Mouse (Mus musculus) hindbrain, embryonic 16.5 days (tissue): ENCODE data around the gene Astn2. TPM values are rescaled to one million over a fixed set of nuclear protein-coding genes. Genes with fewer than 3 reads are reported as not detected.
A peak's percentile ranks its signal among the peaks of the same experiment; 100 is the strongest.

ENCODE experiments used
- ATAC-seq: fragments of 200-750 bp; cut with Nextera tagmentation; 2 replicates; pipeline ENCODE4 v1.8.0; 2017; ENCODE audit warnings: moderate TSS enrichment, moderate library complexity
- H3K27ac ChIP-seq: fragments of 300-500 bp; sonication (generic); 2 replicates; pipeline ENCODE4 v1.5.1; 2014; ENCODE audit warnings: low read depth, mild to moderate bottlenecking, control low read depth, low read length, moderate library complexity
- H3K27me3 ChIP-seq: fragments of 300-500 bp; sonication (generic); replicated peaks from 2 replicates; pipeline ENCODE4 v1.6.1; 2014; ENCODE audit warnings: low read length; ENCODE audit not compliant: control insufficient read depth, insufficient read depth
- H3K36me3 ChIP-seq: fragments of 300-500 bp; sonication (generic); 2 replicates; pipeline ENCODE4 v1.6.1; 2014; ENCODE audit warnings: mild to moderate bottlenecking, low read length, moderate library complexity, mixed read lengths; ENCODE audit not compliant: control insufficient read depth, insufficient read depth
- H3K4me1 ChIP-seq: fragments of 300-500 bp; sonication (generic); 2 replicates; pipeline ENCODE4 v1.6.1; 2014; ENCODE audit warnings: low read depth, low read length; ENCODE audit not compliant: control insufficient read depth, insufficient read depth
- H3K4me2 ChIP-seq: fragments of 300-500 bp; sonication (generic); 2 replicates; pipeline ENCODE4 v1.6.1; 2014; ENCODE audit warnings: mild to moderate bottlenecking, low read length, control low read depth, moderate library complexity
- H3K4me3 ChIP-seq: fragments of 300-500 bp; sonication (generic); 2 replicates; pipeline ENCODE4 v1.5.1; 2014; ENCODE audit warnings: mild to moderate bottlenecking, low read length, control low read depth, moderate library complexity
- H3K9ac ChIP-seq: fragments of 300-500 bp; sonication (generic); 2 replicates; pipeline ENCODE4 v1.6.1; 2014; ENCODE audit warnings: low read depth, mild to moderate bottlenecking, control low read depth, low read length, moderate library complexity
- H3K9me3 ChIP-seq: fragments of 300-500 bp; sonication (generic); 2 replicates; pipeline ENCODE4 v1.6.1; 2014; ENCODE audit warnings: mild to moderate bottlenecking, low read length, moderate library complexity; ENCODE audit not compliant: control insufficient read depth
- WGBS: fragments of 180-500 bp; shearing (Covaris S2); extraction: QIAGEN DNeasy Blood & Tissue Kit; methylation state at CpG from one replicate; pipeline ENCODE4 v1.1.7; 2014; 5-methylcytosine and 5-hydroxymethylcytosine counted together
- polyA plus RNA-seq: library from polyadenylated mRNA; unstranded; fragments of >200 nt; fragmentation: Nextera tagmentation; extraction: Ambion mirVana; gene quantifications from 2 replicates; pipeline ENCODE4 v1.2.1, GENCODE M21; 2015

Gene Astn2
- polyA plus RNA-seq, 1 experiment from 2014 or later = 0.94 TPM

DNA sequence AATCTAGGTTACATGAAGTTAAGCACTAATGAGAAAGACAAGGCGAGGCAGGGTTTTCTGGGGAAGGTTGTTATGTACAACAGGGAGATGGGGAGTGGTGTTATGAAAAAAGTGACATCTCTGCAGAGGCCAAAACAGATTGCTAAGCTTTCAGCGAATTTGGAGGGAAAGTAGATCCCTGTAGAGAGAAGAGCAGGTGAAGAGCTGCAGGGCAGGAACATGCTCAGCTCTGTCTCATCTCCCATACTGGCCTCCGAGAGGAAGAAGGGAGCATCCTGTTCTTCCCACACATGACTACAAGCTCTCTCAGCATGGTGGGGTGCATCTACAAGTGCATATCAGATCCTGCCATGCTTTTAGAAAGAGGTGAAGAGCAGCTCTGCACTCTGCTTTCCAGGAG is 245.7 kb downstream of the Astn2 start:
- no peaks in the 10 kb centered on the region for H3K4me1 ChIP-seq
- no peaks in the 10 kb centered on the region for H3K36me3 ChIP-seq
- H3K27me3 ChIP-seq = no peaks in the 10 kb centered on the region
- no peak for ATAC-seq
- H3K4me3 ChIP-seq = no peak overlapping the region
- H3K9me3 ChIP-seq = no peaks in the 10 kb centered on the region
- H3K27ac ChIP-seq = no peak overlapping the region
- H3K9ac ChIP-seq = no peak overlapping the region
- H3K4me2 ChIP-seq = no peak overlapping the region
- WGBS = 81% methylated on average over 3 of the region's 3 CpGs

- Histone ChIP-seq H3K4me2 (no peak overlapping the region), H3K4me3 (no peak overlapping the region), H3K4me1 (no peaks in the 10 kb centered on the region), H3K9me3 (no peaks in the 10 kb centered on the region), H3K27me3 (no peaks in the 10 kb centered on the region), H3K9ac (no peak overlapping the region), H3K27ac (no peak overlapping the region), H3K36me3 (no peaks in the 10 kb centered on the region)
- 54% methylated on average over 3 of the region's 3 CpGs for WGBS
- ATAC-seq = no peak
Measured at GRCm38 (mm10) chr4:66157439-66158113, 246.8 kb downstream of the Astn2 start.

DNA sequence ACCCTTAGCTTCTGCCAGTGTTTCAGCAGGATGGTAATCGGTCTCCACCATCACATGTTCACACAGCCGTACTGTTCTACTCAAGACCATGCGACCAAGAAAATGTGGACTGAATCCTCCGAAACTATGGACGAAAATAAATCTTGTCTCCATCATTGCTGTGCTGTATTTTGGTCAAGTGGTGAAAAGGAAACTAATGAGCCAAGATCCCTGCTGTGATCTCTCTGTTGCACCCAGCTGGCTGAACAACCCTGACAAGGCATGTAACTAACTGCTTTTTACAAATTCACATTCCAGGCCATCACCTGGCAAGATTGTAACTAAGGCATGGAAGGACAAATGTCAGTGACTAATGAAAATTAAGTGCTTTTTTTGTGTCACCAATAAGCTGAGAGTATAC is 257.9 kb downstream of the Astn2 start:
- no peak for ATAC-seq
- WGBS = 81% methylated on average over 5 of the region's 5 CpGs
- Histone ChIP-seq H3K9me3 (no peaks in the 10 kb centered on the region), H3K4me2 (no peak overlapping the region), H3K36me3 (no peaks in the 10 kb centered on the region), H3K4me3 (no peak overlapping the region), H3K9ac (no peak overlapping the region), H3K4me1 (no peaks in the 10 kb centered on the region), H3K27me3 (no peaks in the 10 kb centered on the region), H3K27ac (no peak overlapping the region)

- H3K9me3 ChIP-seq = no peaks in the 10 kb centered on the region
- WGBS = 89% methylated on average over 3 of the region's 3 CpGs
- ATAC-seq = no peak
- no peaks in the 10 kb centered on the region for H3K27me3 ChIP-seq
- no peak overlapping the region for H3K9ac ChIP-seq
- no peaks in the 10 kb centered on the region for H3K4me1 ChIP-seq
- H3K36me3 ChIP-seq = no peaks in the 10 kb centered on the region
- no peak overlapping the region for H3K4me3 ChIP-seq
- no peak overlapping the region for H3K27ac ChIP-seq
- no peak overlapping the region for H3K4me2 ChIP-seq
Measured at GRCm38 (mm10) chr4:66126181-66126580, 278.2 kb downstream of the Astn2 start.

GRCm38 (mm10) chr4:66122766-66123358 is 281.5 kb downstream of the Astn2 start:
- no peak overlapping the region for H3K9ac ChIP-seq
- H3K36me3 ChIP-seq = no peaks in the 10 kb centered on the region
- no peak overlapping the region for H3K4me3 ChIP-seq
- 93% methylated on average over 7 of the region's 7 CpGs for WGBS
- ATAC-seq = no peak
- no peaks in the 10 kb centered on the region for H3K27me3 ChIP-seq
- no peaks in the 10 kb centered on the region for H3K4me1 ChIP-seq
- no peaks in the 10 kb centered on the region for H3K9me3 ChIP-seq
- no peak overlapping the region for H3K4me2 ChIP-seq
- H3K27ac ChIP-seq = no peak overlapping the region

DNA sequence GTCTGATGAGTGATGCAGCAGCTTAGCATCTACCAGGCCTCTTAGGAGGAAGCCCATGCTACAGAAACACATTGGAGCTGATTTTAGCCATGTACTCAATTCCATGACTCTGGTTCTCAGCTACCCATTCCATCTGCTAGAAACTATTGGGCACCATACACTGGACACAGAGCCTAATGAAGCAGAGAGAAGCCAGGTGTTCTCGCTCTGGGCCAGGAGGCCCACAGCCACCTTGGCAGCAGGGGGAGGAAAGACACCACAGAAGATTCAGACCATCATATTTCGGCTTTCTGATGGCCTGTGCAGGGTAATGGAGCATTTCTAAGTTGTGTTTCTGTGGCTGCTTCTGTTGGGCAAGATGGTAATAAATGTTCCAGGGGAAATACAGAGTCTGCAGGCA is 290.2 kb downstream of the Astn2 start:
- Histone ChIP-seq H3K4me3 (no peak overlapping the region), H3K27me3 (no peaks in the 10 kb centered on the region), H3K36me3 (no peaks in the 10 kb centered on the region), H3K4me1 (no peaks in the 10 kb centered on the region), H3K27ac (no peak overlapping the region), H3K9me3 (no peaks in the 10 kb centered on the region), H3K4me2 (no peak overlapping the region), H3K9ac (no peak overlapping the region)
- WGBS = 73% methylated on average over 2 of the region's 2 CpGs
- ATAC-seq = 0 out of 2 replicates have a peak, but pooled peaks have one; percentile 30

GRCm38 (mm10) chr4:66102037-66102436 is 302.4 kb downstream of the Astn2 start:
- Histone ChIP-seq H3K9ac (no peak overlapping the region), H3K9me3 (no peaks in the 10 kb centered on the region), H3K4me1 (peaks cover 2% of the 10 kb centered on the region), H3K27me3 (no peaks in the 10 kb centered on the region), H3K4me2 (no peak overlapping the region), H3K36me3 (no peaks in the 10 kb centered on the region), H3K27ac (no peak overlapping the region), H3K4me3 (no peak overlapping the region)
- WGBS = 34% methylated on average over 5 of the region's 5 CpGs
- no peak for ATAC-seq

- ATAC-seq = no peak
- Histone ChIP-seq H3K4me3 (no peak overlapping the region), H3K4me1 (peaks cover 2% of the 10 kb centered on the region), H3K36me3 (no peaks in the 10 kb centered on the region), H3K9ac (no peak overlapping the region), H3K27me3 (no peaks in the 10 kb centered on the region), H3K9me3 (no peaks in the 10 kb centered on the region), H3K27ac (no peak overlapping the region), H3K4me2 (no peak overlapping the region)
- 92% methylated on average over 1 of the region's 1 CpGs for WGBS
Measured at GRCm38 (mm10) chr4:66097629-66098028, 306.8 kb downstream of the Astn2 start.

DNA sequence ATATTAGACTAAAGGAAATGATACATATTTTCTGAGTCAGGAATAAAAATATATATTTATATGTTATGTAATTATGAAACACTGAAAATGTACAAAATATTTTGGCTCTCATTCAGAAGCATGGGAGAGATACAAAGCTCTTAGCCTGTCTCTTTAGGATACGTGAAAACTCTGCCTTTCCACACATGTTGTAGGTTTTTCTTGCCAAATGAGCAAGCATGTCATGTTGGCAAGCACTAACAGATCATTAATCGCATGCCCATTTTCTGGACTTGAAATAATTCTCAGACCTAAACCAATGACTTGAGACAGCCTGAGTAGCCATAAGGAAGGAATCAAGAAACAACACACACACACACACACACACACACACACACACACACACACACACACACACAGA is 308.3 kb downstream of the Astn2 start:
- WGBS = 68% methylated on average over 2 of the region's 2 CpGs
- Histone ChIP-seq H3K4me3 (no peak overlapping the region), H3K36me3 (no peaks in the 10 kb centered on the region), H3K9me3 (no peaks in the 10 kb centered on the region), H3K4me2 (no peak overlapping the region), H3K27ac (no peak overlapping the region), H3K27me3 (no peaks in the 10 kb centered on the region), H3K4me1 (no peaks in the 10 kb centered on the region), H3K9ac (no peak overlapping the region)
- no peak for ATAC-seq
